Mouse (Mus musculus) kidney, postnatal 14 days (tissue): ENCODE measurements around the gene Hist2h4.
A peak's percentile ranks its signal among the peaks of the same experiment; 100 is the strongest.
"Not testable (repeated sequence)": the region's sequence is repeated elsewhere in the genome, so short reads cannot be mapped to it uniquely, and the experiment has no call there.

ENCODE experiments used
- DNase-seq: peaks from one replicate; pipeline ENCODE4 v3.0.0; 2022; ENCODE audit warnings: mixed read lengths

Gene Hist2h4

DNA sequence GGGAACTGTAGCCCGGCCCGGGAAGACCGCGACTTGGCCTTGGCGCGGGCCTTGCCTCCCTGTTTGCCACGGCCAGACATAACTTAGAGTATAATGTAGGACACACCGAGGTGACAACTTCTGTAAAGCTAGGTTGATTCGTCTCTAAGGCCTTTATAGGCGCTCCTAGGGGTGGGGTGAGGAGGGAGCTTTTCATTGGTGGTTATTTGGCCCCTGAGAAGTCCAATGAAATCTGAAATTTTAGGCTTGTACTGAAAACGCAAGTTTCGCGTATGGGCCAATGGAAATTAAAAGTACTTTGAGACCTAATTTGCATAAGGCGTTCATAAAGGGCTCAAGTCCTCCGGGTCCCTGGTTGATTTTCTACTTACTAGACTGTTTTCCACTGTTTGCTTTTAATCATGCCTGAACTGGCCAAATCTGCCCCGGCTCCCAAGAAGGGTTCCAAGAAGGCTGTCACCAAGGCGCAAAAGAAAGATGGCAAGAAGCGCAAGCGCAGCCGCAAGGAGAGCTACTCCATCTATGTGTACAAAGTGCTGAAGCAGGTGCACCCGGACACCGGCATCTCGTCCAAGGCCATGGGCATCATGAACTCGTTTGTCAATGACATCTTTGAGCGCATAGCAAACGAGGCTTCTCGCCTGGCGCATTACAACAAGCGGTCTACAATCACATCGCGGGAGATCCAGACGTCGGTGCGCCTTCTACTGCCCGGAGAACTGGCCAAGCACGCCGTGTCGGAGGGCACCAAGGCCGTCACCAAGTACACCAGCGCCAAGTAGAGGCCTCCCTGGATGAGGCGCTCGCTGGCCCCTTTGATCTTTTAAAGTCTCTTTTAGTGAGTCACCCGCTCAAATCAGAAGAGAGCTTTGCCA lies 42.1 kb downstream of the Hist2h4 start, which contains the start of the genes Hist2h2ac and Hist2h2be:
Gene Hist2h2ac, minus strand, starts transcription at position 116 of the 875 bp plus-strand sequence.
Gene Hist2h2be, plus strand, starts transcription at position 355 of the 875 bp plus-strand sequence.
- peak; percentile 92 for DNase-seq

GRCm38 (mm10) chr3:96220131-96220764 lies 42.9 kb downstream of the Hist2h4 start:
- not testable (repeated sequence) for DNase-seq

DNA sequence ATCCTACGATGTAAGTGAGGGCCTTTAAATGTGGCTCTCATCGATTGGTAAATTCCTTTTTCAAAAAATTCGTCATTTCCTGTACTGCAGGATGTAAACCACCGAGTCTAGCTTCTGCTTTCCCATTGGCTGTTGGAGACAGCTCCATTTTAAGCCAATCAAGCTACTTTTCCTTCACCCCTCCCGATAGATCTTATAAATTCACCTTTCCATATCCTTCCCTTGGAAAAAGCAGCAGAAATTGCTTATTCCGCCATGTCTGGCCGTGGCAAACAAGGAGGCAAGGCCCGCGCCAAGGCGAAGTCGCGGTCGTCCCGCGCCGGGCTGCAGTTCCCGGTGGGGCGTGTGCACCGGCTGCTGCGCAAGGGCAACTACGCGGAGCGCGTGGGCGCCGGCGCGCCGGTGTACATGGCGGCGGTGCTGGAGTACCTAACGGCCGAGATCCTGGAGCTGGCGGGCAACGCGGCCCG lies 43.4 kb downstream of the Hist2h4 start, which contains the start of the genes Bola1 and Hist2h2ab:
Gene Bola1, minus strand, starts transcription at position 49 of the 470 bp plus-strand sequence.
Gene Hist2h2ab, plus strand, starts transcription at position 205 of the 470 bp plus-strand sequence.
- peak; percentile 83 for DNase-seq

DNA sequence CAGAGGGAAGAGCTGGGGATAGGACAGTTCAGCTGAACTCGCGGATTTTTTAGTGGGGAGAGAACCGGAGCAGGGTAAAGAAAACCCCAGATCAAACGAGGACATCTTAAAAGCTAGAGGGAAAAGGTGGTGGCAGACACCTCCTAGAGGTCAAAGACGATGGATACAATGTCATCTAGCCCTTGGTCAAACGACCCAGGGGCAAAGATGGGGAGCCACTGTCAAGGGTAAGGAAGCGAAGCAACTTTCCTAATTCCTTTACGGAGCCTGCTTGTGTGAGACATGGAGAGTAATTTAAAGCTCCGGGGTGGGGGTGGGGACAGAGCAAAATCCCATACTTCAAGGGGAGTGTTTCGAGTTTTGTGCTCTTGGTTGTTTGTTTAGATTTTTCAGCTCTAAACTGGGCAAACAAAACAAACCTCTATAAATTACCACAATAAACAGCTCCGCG lies 43.9 kb downstream of the Hist2h4 start:
- DNase-seq = peak; percentile 40
